Mouse (Mus musculus): ENCODE results near the gene Aox2. TPM values are rescaled to one million over a fixed set of nuclear protein-coding genes. Genes with fewer than 3 reads are reported as not detected.

Aox2 gene
- 0.05 TPM in 1 of 2 replicates, not detected in the other for polyA plus RNA-seq (2015; fragmentation: Nextera tagmentation; extraction: Ambion mirVana)

- peaks cover 6% of the 10 kb centered on the region for H3K4me1 ChIP-seq (replicated peaks; ENCODE audit: control insufficient read depth, insufficient read depth, low read length)
- no peak within 1 kb of the TSS for H3K4me2 ChIP-seq (ENCODE audit: low read length)
- no peaks in the 10 kb centered on the region for H3K27me3 ChIP-seq (replicated peaks; ENCODE audit: control insufficient read depth, insufficient read depth, low read length)
- no peak within 1 kb of the TSS for H3K27ac ChIP-seq (ENCODE audit: low read length)
- ATAC-seq: no peak
- H3K4me3 ChIP-seq (replicated peaks; ENCODE audit: low read length): no peak within 1 kb of the TSS
- 63% methylated on average over 5 of the region's 5 CpGs for WGBS
- no peak within 1 kb of the TSS for H3K9ac ChIP-seq (replicated peaks; ENCODE audit: low read depth, low read length)
- H3K9me3 ChIP-seq (ENCODE audit: control insufficient read depth, low read length): no peaks in the 10 kb centered on the region
- H3K36me3 ChIP-seq (ENCODE audit: control insufficient read depth, insufficient read depth): no peaks in the 10 kb centered on the region
Measured at GRCm38 (mm10) chr1:58278026-58278425, at the start of gene Aox2. Gene Aox2 (plus strand): TSS chr1:58278326.

DNA sequence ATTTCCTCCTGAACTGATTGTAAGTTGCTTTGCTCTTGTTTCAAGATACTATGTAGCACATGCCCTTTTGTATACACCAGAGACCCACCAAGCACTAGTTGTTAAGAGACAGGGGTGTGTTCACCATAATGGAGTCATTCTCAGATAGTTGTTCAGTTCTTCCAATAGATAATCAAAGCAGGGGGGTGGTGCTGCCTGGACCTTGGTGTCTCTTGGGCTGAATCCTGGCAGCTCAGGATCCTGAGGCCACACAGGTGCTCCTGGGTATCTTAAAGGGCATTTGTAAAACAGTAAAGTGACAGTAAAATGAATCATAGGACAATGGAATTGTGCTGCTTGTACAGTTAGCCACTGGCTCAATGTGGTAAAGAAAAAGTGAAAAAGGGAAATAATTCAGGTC, 49.2 kb upstream of the Aox2 start:
- no peaks in the 10 kb centered on the region for H3K4me1 ChIP-seq (replicated peaks; ENCODE audit: control insufficient read depth, insufficient read depth, low read length)
- no peaks in the 10 kb centered on the region for H3K9me3 ChIP-seq (ENCODE audit: control insufficient read depth, low read length)
- no peak overlapping the region for H3K4me3 ChIP-seq (replicated peaks; ENCODE audit: low read length)
- no peak overlapping the region for H3K9ac ChIP-seq (replicated peaks; ENCODE audit: low read depth, low read length)
- no peak overlapping the region for H3K4me2 ChIP-seq (ENCODE audit: low read length)
- no peak for ATAC-seq
- H3K27me3 ChIP-seq (replicated peaks; ENCODE audit: control insufficient read depth, insufficient read depth, low read length): no peaks in the 10 kb centered on the region
- H3K36me3 ChIP-seq (ENCODE audit: control insufficient read depth, insufficient read depth): no peaks in the 10 kb centered on the region
- no peak overlapping the region for H3K27ac ChIP-seq (ENCODE audit: low read length)

- H3K36me3 ChIP-seq (ENCODE audit: control insufficient read depth, insufficient read depth): no peaks in the 10 kb centered on the region
- H3K9me3 ChIP-seq (ENCODE audit: control insufficient read depth, low read length): no peaks in the 10 kb centered on the region
- no peak overlapping the region for H3K4me2 ChIP-seq (ENCODE audit: low read length)
- no peaks in the 10 kb centered on the region for H3K27me3 ChIP-seq (replicated peaks; ENCODE audit: control insufficient read depth, insufficient read depth, low read length)
- WGBS: 91% methylated on average over 4 of the region's 4 CpGs
- H3K4me3 ChIP-seq (replicated peaks; ENCODE audit: low read length): no peak overlapping the region
- no peak for ATAC-seq
- no peaks in the 10 kb centered on the region for H3K4me1 ChIP-seq (replicated peaks; ENCODE audit: control insufficient read depth, insufficient read depth, low read length)
- H3K27ac ChIP-seq (ENCODE audit: low read length): no peak overlapping the region
- no peak overlapping the region for H3K9ac ChIP-seq (replicated peaks; ENCODE audit: low read depth, low read length)
Measured at GRCm38 (mm10) chr1:58229774-58230173, 48.4 kb upstream of the Aox2 start.

DNA sequence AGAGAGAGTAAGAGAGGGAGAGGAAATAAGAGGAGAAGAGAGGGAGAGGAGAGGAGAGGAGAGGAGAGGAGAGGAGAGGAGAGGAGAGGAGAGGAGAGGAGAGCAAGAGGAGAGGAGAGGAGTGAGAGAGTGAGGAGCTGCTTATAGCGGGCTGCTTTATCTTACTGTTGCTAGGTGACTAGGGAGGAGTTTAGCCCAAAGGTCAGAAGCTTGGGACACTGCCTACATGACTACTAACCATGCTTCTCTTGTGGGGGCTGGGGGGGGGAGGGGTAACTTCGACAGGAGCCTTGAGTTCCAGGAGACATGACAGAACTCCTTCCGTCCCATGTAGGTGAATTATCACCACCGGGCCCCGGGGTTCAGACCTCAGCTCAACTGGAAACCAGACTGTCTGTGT, 47.6 kb upstream of the Aox2 start:
- no peak overlapping the region for H3K4me2 ChIP-seq (ENCODE audit: low read length)
- WGBS: 72% methylated on average over 5 of the region's 5 CpGs
- no peak overlapping the region for H3K27ac ChIP-seq (ENCODE audit: low read length)
- H3K36me3 ChIP-seq (ENCODE audit: control insufficient read depth, insufficient read depth): no peaks in the 10 kb centered on the region
- H3K4me3 ChIP-seq (replicated peaks; ENCODE audit: low read length): no peak overlapping the region
- H3K4me1 ChIP-seq (replicated peaks; ENCODE audit: control insufficient read depth, insufficient read depth, low read length): no peaks in the 10 kb centered on the region
- no peaks in the 10 kb centered on the region for H3K9me3 ChIP-seq (ENCODE audit: control insufficient read depth, low read length)
- no peaks in the 10 kb centered on the region for H3K27me3 ChIP-seq (replicated peaks; ENCODE audit: control insufficient read depth, insufficient read depth, low read length)
- no peak for ATAC-seq
- H3K9ac ChIP-seq (replicated peaks; ENCODE audit: low read depth, low read length): no peak overlapping the region

- H3K9ac ChIP-seq (replicated peaks; ENCODE audit: low read depth, low read length): no peak overlapping the region
- H3K36me3 ChIP-seq (ENCODE audit: control insufficient read depth, insufficient read depth): no peaks in the 10 kb centered on the region
- H3K4me1 ChIP-seq (replicated peaks; ENCODE audit: control insufficient read depth, insufficient read depth, low read length): no peaks in the 10 kb centered on the region
- no peak overlapping the region for H3K4me2 ChIP-seq (ENCODE audit: low read length)
- no peaks in the 10 kb centered on the region for H3K27me3 ChIP-seq (replicated peaks; ENCODE audit: control insufficient read depth, insufficient read depth, low read length)
- 52% methylated on average over 5 of the region's 5 CpGs for WGBS
- H3K27ac ChIP-seq (ENCODE audit: low read length): no peak overlapping the region
- H3K4me3 ChIP-seq (replicated peaks; ENCODE audit: low read length): no peak overlapping the region
- H3K9me3 ChIP-seq (ENCODE audit: control insufficient read depth, low read length): no peaks in the 10 kb centered on the region
- no peak for ATAC-seq
Measured at GRCm38 (mm10) chr1:58235405-58235804, 42.7 kb upstream of the Aox2 start.

GRCm38 (mm10) chr1:58237527-58238299, 40.4 kb upstream of the Aox2 start:
- WGBS: 80% methylated on average over 4 of the region's 4 CpGs
- Histone ChIP-seq H3K9ac (replicated peaks; ENCODE audit: low read depth, low read length) (no peak overlapping the region), H3K27ac (ENCODE audit: low read length) (no peak overlapping the region), H3K27me3 (replicated peaks; ENCODE audit: control insufficient read depth, insufficient read depth, low read length) (no peaks in the 10 kb centered on the region), H3K36me3 (ENCODE audit: control insufficient read depth, insufficient read depth) (no peaks in the 10 kb centered on the region), H3K4me1 (replicated peaks; ENCODE audit: control insufficient read depth, insufficient read depth, low read length) (no peaks in the 10 kb centered on the region), H3K9me3 (ENCODE audit: control insufficient read depth, low read length) (no peaks in the 10 kb centered on the region), H3K4me2 (ENCODE audit: low read length) (no peak overlapping the region), H3K4me3 (replicated peaks; ENCODE audit: low read length) (no peak overlapping the region)
- ATAC-seq: no peak

DNA sequence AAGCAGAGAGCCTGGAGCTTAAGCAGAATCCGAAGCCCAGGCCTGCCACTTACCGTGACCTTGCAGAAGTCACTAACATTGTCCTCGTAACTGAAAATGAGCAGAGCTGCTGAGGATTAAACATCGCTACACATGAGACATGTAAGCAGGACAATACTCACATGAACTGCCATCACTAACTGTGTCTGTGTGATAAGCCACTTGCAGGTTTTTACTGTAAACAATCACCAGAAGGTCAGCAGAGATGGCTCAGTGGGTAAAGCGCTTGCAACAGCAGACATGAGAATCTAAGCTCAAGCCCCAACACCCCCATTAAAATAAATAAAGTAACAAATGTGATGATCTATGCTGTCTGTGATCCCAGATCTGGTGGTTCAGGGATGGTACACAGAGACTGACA, 39.7 kb upstream of the Aox2 start:
- Histone ChIP-seq H3K9ac (replicated peaks; ENCODE audit: low read depth, low read length) (no peak overlapping the region), H3K27me3 (replicated peaks; ENCODE audit: control insufficient read depth, insufficient read depth, low read length) (no peaks in the 10 kb centered on the region), H3K4me1 (replicated peaks; ENCODE audit: control insufficient read depth, insufficient read depth, low read length) (no peaks in the 10 kb centered on the region), H3K4me2 (ENCODE audit: low read length) (no peak overlapping the region), H3K9me3 (ENCODE audit: control insufficient read depth, low read length) (no peaks in the 10 kb centered on the region), H3K36me3 (ENCODE audit: control insufficient read depth, insufficient read depth) (no peaks in the 10 kb centered on the region), H3K27ac (ENCODE audit: low read length) (no peak overlapping the region), H3K4me3 (replicated peaks; ENCODE audit: low read length) (no peak overlapping the region)
- 95% methylated on average over 5 of the region's 5 CpGs for WGBS
- ATAC-seq: no peak

GRCm38 (mm10) chr1:58238961-58239360, 39.2 kb upstream of the Aox2 start:
- H3K27me3 ChIP-seq (replicated peaks; ENCODE audit: control insufficient read depth, insufficient read depth, low read length): no peaks in the 10 kb centered on the region
- H3K4me1 ChIP-seq (replicated peaks; ENCODE audit: control insufficient read depth, insufficient read depth, low read length): no peaks in the 10 kb centered on the region
- H3K4me3 ChIP-seq (replicated peaks; ENCODE audit: low read length): no peak overlapping the region
- H3K27ac ChIP-seq (ENCODE audit: low read length): no peak overlapping the region
- no peak overlapping the region for H3K4me2 ChIP-seq (ENCODE audit: low read length)
- 94% methylated on average over 9 of the region's 9 CpGs for WGBS
- no peaks in the 10 kb centered on the region for H3K9me3 ChIP-seq (ENCODE audit: control insufficient read depth, low read length)
- ATAC-seq: no peak
- H3K9ac ChIP-seq (replicated peaks; ENCODE audit: low read depth, low read length): no peak overlapping the region
- H3K36me3 ChIP-seq (ENCODE audit: control insufficient read depth, insufficient read depth): no peaks in the 10 kb centered on the region

- H3K9me3 ChIP-seq (ENCODE audit: control insufficient read depth, low read length): no peaks in the 10 kb centered on the region
- no peak overlapping the region for H3K4me3 ChIP-seq (replicated peaks; ENCODE audit: low read length)
- no peak overlapping the region for H3K9ac ChIP-seq (replicated peaks; ENCODE audit: low read depth, low read length)
- no peak for ATAC-seq
- H3K4me2 ChIP-seq (ENCODE audit: low read length): no peak overlapping the region
- H3K4me1 ChIP-seq (replicated peaks; ENCODE audit: control insufficient read depth, insufficient read depth, low read length): no peaks in the 10 kb centered on the region
- H3K27ac ChIP-seq (ENCODE audit: low read length): no peak overlapping the region
- no peaks in the 10 kb centered on the region for H3K27me3 ChIP-seq (replicated peaks; ENCODE audit: control insufficient read depth, insufficient read depth, low read length)
- WGBS: 72% methylated on average over 6 of the region's 6 CpGs
- no peaks in the 10 kb centered on the region for H3K36me3 ChIP-seq (ENCODE audit: control insufficient read depth, insufficient read depth)
Measured at GRCm38 (mm10) chr1:58240347-58240746, 37.8 kb upstream of the Aox2 start.

DNA sequence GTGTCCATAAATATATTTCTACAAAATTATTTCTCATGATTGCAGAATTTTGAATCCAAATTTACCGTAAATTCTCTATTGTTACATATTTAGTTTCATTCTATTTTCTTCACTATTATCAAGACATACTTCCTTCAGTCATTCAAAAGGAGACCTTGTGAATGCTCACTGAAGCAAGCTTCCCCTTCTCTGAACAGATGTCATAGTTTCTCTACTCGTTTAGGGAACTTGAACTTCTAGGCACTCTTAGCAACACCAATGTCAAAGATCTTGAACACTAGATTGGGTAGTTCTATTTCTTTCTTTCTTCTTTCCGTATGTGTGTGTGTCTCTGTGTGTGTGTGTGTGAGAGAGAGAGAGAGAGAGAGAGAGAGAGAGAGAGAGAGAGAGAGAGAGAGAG, 33.6 kb upstream of the Aox2 start:
- no peak for ATAC-seq
- Histone ChIP-seq H3K9ac (replicated peaks; ENCODE audit: low read depth, low read length) (no peak overlapping the region), H3K4me1 (replicated peaks; ENCODE audit: control insufficient read depth, insufficient read depth, low read length) (no peaks in the 10 kb centered on the region), H3K27me3 (replicated peaks; ENCODE audit: control insufficient read depth, insufficient read depth, low read length) (no peaks in the 10 kb centered on the region), H3K9me3 (ENCODE audit: control insufficient read depth, low read length) (no peaks in the 10 kb centered on the region), H3K4me2 (ENCODE audit: low read length) (no peak overlapping the region), H3K36me3 (ENCODE audit: control insufficient read depth, insufficient read depth) (no peaks in the 10 kb centered on the region), H3K27ac (ENCODE audit: low read length) (no peak overlapping the region), H3K4me3 (replicated peaks; ENCODE audit: low read length) (no peak overlapping the region)
- 80% methylated on average over 3 of the region's 3 CpGs for WGBS

Measured in forebrain, embryonic 16.5 days (tissue).